Mouse (Mus musculus): ENCODE data around the gene Gm11627.

DNA sequence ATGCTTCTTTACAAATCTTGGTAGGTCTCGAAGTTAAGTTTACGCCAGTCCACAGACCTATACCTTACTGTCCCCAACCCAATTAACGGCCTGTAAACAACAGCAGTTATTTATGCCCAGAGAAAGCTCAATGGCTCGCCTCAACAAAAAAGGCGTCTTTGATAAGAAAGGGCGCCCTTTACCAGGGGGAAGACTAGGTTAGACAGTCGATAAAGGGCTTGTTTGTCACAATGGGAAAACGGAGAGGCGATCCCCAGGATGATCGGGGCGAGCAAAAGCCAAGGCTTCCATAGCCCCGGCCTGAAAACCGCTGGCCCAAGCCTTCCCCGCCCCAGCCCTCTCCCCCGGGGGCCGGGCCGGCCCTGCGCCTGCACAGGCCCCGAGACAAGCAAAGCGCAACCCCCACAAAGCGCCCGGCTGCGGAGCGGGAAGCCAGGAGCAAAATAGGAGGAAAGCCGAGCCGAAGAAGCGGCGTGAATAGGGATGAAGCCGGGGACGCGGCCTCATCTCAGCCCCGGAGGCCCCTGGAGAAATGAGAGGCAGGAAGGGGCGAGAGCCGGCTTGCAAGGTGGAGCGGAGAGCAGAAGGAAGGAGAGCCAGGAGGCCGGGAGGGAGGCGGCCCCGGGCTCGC, 23.7 kb downstream of the Gm11627 start:
- TF ChIP-seq POLR2A (IDR thresholded peaks at IDR 0.05; ENCODE audit: insufficient read depth, low read depth, low read length): no peak
- TF ChIP-seq CTCF (IDR thresholded peaks at IDR 0.05): no peak
- TF ChIP-seq EP300 (IDR thresholded peaks at IDR 0.05; ENCODE audit: insufficient read depth, low read depth, low read length): no peak

Data from heart, adult 2 months (tissue).